Mouse (Mus musculus) embryonic facial prominence, embryonic 12.5 days (tissue): ENCODE data around the gene Sys1. TPM values are rescaled to one million over a fixed set of nuclear protein-coding genes. Genes with fewer than 3 reads are reported as not detected.

ENCODE experiments used
- ATAC-seq: fragments of 200-750 bp; cut with Nextera tagmentation; 2 replicates; pipeline ENCODE4 v1.8.0; 2017; ENCODE audit not compliant: insufficient number of reproducible peaks, insufficient read depth, low FRiP score, low TSS enrichment
- H3K27ac ChIP-seq: fragments of 300-500 bp; sonication (generic); 2 replicates; pipeline ENCODE4 v1.5.1; 2016; ENCODE audit warnings: mild to moderate bottlenecking
- H3K27me3 ChIP-seq: fragments of 300-500 bp; sonication (generic); 2 replicates; pipeline ENCODE4 v1.6.1; 2016; ENCODE audit warnings: mild to moderate bottlenecking, moderate library complexity
- H3K36me3 ChIP-seq: fragments of 300-500 bp; sonication (generic); 2 replicates; pipeline ENCODE4 v1.6.1; 2016; ENCODE audit warnings: mild to moderate bottlenecking
- H3K4me1 ChIP-seq: fragments of 300-500 bp; sonication (generic); 2 replicates; pipeline ENCODE4 v1.6.1; 2016
- H3K4me2 ChIP-seq: fragments of 300-500 bp; sonication (generic); replicated peaks from 2 replicates; pipeline ENCODE4 v1.6.1; 2016; ENCODE audit warnings: mild to moderate bottlenecking, moderate library complexity
- H3K4me3 ChIP-seq: fragments of 300-500 bp; sonication (generic); 2 replicates; pipeline ENCODE4 v1.5.1; 2016; ENCODE audit warnings: mild to moderate bottlenecking
- H3K9ac ChIP-seq: fragments of 300-500 bp; sonication (generic); 2 replicates; pipeline ENCODE4 v1.6.1; 2016; ENCODE audit warnings: mild to moderate bottlenecking, moderate library complexity
- H3K9me3 ChIP-seq: fragments of 300-500 bp; sonication (generic); 2 replicates; pipeline ENCODE4 v1.6.1; 2016; ENCODE audit warnings: mild to moderate bottlenecking, moderate library complexity
- WGBS: fragments of 180-500 bp; shearing (Covaris S2); methylation state at CpG from one replicate; pipeline ENCODE4 v1.1.7; 2016; 5-methylcytosine and 5-hydroxymethylcytosine counted together
- polyA plus RNA-seq: library from polyadenylated mRNA; unstranded; fragments of >200 nt; fragmentation: Nextera tagmentation; extraction: Ambion mirVana; gene quantifications from 2 replicates; pipeline ENCODE4 v1.2.1, GENCODE M21; 2016

The Sys1 gene
- polyA plus RNA-seq, 1 experiment from 2014 or later, result 66.8 TPM

GRCm38 (mm10) chr2:164522280-164522679 lies 65.5 kb downstream of the Sys1 start:
- Histone ChIP-seq H3K9ac (no peak overlapping the region), H3K36me3 (no peaks in the 10 kb centered on the region), H3K9me3 (peaks cover 6% of the 10 kb centered on the region; the same call in 1 of the 2 replicates), H3K27ac (no peak overlapping the region), H3K27me3 (no peaks in the 10 kb centered on the region), H3K4me2 (no peak overlapping the region), H3K4me1 (peaks cover 3% of the 10 kb centered on the region; the same call in 1 of the 2 replicates), H3K4me3 (no peak overlapping the region)
- 16% methylated on average over 8 of the region's 8 CpGs for WGBS
- ATAC-seq, result no peak

GRCm38 (mm10) chr2:164523301-164523773 lies 66.6 kb downstream of the Sys1 start:
- H3K4me3 ChIP-seq, result no peak overlapping the region
- H3K27ac ChIP-seq, result no peak overlapping the region
- H3K9ac ChIP-seq, result no peak overlapping the region
- peaks cover 3% of the 10 kb centered on the region; the same call in 1 of the 2 replicates for H3K4me1 ChIP-seq
- 84% methylated on average over 10 of the region's 10 CpGs for whole genome bisulfite sequencing
- no peak overlapping the region for H3K4me2 ChIP-seq
- H3K9me3 ChIP-seq, result peaks cover 6% of the 10 kb centered on the region; the same call in 1 of the 2 replicates
- no peaks in the 10 kb centered on the region for H3K36me3 ChIP-seq
- no peak for ATAC-seq
- H3K27me3 ChIP-seq, result no peaks in the 10 kb centered on the region

- no peak overlapping the region for H3K9ac ChIP-seq
- no peaks in the 10 kb centered on the region for H3K27me3 ChIP-seq
- no peaks in the 10 kb centered on the region for H3K4me1 ChIP-seq
- H3K4me2 ChIP-seq, result no peak overlapping the region
- H3K36me3 ChIP-seq, result no peaks in the 10 kb centered on the region
- peaks cover 6% of the 10 kb centered on the region; the same call in 1 of the 2 replicates for H3K9me3 ChIP-seq
- WGBS, result 52% methylated on average over 5 of the region's 5 CpGs
- H3K4me3 ChIP-seq, result no peak overlapping the region
- ATAC-seq, result no peak
- H3K27ac ChIP-seq, result no peak overlapping the region
These were observed 71.8 kb downstream of the Sys1 start for GRCm38 (mm10) chr2:164528557-164528956.

Other genes with a start within 250 kb of the Sys1 start
- not detected in 2 replicates for gene Wfdc15b, start 235.3 kb upstream of the Sys1 start, polyA plus RNA-seq
- not detected in 2 replicates for gene Svs2, start 218.5 kb upstream of the Sys1 start, polyA plus RNA-seq
- not detected in 2 replicates for gene Svs3b, start 200.3 kb upstream of the Sys1 start, polyA plus RNA-seq
- gene Svs4, start 178.5 kb upstream of the Sys1 start, polyA plus RNA-seq, result not detected in 2 replicates
- not detected in 2 replicates for gene Svs3a, start 167.7 kb upstream of the Sys1 start, polyA plus RNA-seq
- not detected in 2 replicates for gene Svs6, start 140.2 kb upstream of the Sys1 start, polyA plus RNA-seq
- not detected in 2 replicates for gene Svs5, start 124.2 kb upstream of the Sys1 start, polyA plus RNA-seq
- 0.96 and 1.5 TPM in 2 replicates for gene Slpi, start 67.9 kb upstream of the Sys1 start, polyA plus RNA-seq
- 0.46 and 0.53 TPM in 2 replicates for gene Rbpjl, start 53.8 kb upstream of the Sys1 start, polyA plus RNA-seq
- gene Matn4, start 51.8 kb upstream of the Sys1 start, polyA plus RNA-seq, result 36.2 and 43.9 TPM in 2 replicates
- gene Sdc4, start 13.1 kb upstream of the Sys1 start, polyA plus RNA-seq, result 42.6 and 44.4 TPM in 2 replicates
- 6.1 and 6.5 TPM in 2 replicates for gene Gm20458, start 4.0 kb downstream of the Sys1 start, polyA plus RNA-seq
- gene Trp53tg5, start 16.8 kb downstream of the Sys1 start, polyA plus RNA-seq, result not detected in 2 replicates
- 1.7 and 2.2 TPM in 2 replicates for gene Dbndd2, start 29.1 kb downstream of the Sys1 start, polyA plus RNA-seq
- 36.7 and 37.7 TPM in 2 replicates for gene Pigt, start 40.6 kb downstream of the Sys1 start, polyA plus RNA-seq
- gene Wfdc2, start 105.4 kb downstream of the Sys1 start, polyA plus RNA-seq, result 49.9 and 59.6 TPM in 2 replicates
- not detected in 2 replicates for gene Spint3, start 116.5 kb downstream of the Sys1 start, polyA plus RNA-seq
- not detected in 2 replicates for gene Wfdc6a, start 128.5 kb downstream of the Sys1 start, polyA plus RNA-seq
- not detected in 2 replicates for gene Eppin, start 136.6 kb downstream of the Sys1 start, polyA plus RNA-seq
- not detected in 2 replicates for gene Wfdc6b, start 156.6 kb downstream of the Sys1 start, polyA plus RNA-seq
- gene Wfdc8, start 156.7 kb downstream of the Sys1 start, polyA plus RNA-seq, result not detected in 2 replicates
- gene Wfdc16, start 181.8 kb downstream of the Sys1 start, polyA plus RNA-seq, result not detected in 2 replicates
- not detected in 2 replicates for gene Wfdc10, start 199.1 kb downstream of the Sys1 start, polyA plus RNA-seq
- not detected in 2 replicates for gene Wfdc9, start 199.6 kb downstream of the Sys1 start, polyA plus RNA-seq
- gene Wfdc11, start 217.1 kb downstream of the Sys1 start, polyA plus RNA-seq, result not detected in 2 replicates
- 0.45 TPM in 1 of 2 replicates, not detected in the other for gene Wfdc13, start 228.1 kb downstream of the Sys1 start, polyA plus RNA-seq
- gene Spint4, start 241.5 kb downstream of the Sys1 start, polyA plus RNA-seq, result not detected in 2 replicates